Mouse (Mus musculus) liver, postnatal 0 days (tissue): ENCODE measurements around the gene Pik3r6.

Experiments
- CTCF ChIP-seq: sonication (generic); IDR thresholded peaks from 2 replicates; pipeline ENCODE4 v1.5.1; 2016; ENCODE audit warnings: antibody characterized with exemption, low read depth
- EP300 ChIP-seq: IDR thresholded peaks from 2 replicates; pipeline ENCODE4 v1.6.1; 2016; ENCODE audit warnings: antibody characterized with exemption, low read depth, mild to moderate bottlenecking

DNA sequence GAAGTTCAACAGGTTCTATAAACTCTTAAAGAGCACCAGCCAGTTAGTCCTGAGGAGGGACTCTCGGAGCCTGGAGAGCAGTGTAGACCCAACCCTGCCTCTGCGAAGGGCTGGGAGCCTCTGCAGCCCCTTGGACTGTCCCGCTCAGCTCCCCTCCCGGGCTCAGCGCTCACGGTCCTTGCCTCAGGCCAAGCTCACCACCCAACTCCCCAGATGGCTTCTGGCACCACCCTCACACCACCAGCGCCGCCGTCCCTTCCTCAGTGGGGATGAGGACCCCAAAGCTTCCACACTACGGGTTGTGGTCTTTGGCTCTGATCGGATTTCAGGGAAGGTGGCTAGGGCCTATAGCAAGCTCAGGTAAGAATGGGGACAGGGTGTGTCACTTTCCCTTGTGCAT, 10.2 kb upstream of the Pik3r6 start:
- TF ChIP-seq CTCF (no peak), EP300 (no peak)
